Mouse (Mus musculus): Measurements from ENCODE around the gene Lhx5. TPM values are rescaled to one million over a fixed set of nuclear protein-coding genes. Genes with fewer than 3 reads are reported as not detected.

The Lhx5 gene
- total RNA-seq, 1 experiment from 2014 or later, result not detected

DNA sequence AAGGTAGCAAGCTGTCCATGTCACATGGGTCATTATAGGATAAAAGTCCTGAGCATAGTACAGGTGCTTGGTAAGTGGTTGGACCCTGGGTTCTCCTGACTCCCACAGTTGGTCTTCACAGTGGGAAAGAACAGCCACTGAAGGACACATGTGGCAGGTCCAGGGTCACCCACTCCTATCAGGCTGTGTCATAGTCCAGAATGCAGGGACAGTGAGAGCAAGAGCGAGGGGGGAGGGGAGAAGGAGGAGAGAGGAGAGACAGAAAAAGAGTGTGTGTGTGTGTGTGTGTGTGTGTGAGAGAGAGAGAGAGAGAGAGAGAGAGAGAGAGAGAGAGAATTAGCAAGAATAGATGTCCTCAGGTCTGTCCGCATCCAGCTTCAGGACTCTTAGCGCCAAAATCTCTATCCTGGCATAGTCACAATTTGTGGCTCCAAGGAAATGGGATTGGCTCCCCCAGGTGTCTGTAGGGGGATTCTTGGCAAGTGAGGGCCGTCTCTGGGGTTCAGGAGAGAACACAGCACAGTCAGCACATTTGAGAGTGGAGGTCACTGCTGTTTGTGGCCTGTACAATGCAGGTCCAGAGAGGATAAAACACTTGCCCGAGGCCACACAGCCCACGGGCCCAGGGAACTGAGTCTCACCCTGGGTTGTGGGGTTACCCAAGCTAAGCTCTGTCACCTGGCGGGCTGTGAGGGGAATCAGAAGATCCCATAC, 25.5 kb downstream of the Lhx5 start:
- ATAC-seq (ENCODE audit: extremely low read depth, insufficient number of reproducible peaks, low FRiP score, poor library complexity, severe bottlenecking), result no peak

DNA sequence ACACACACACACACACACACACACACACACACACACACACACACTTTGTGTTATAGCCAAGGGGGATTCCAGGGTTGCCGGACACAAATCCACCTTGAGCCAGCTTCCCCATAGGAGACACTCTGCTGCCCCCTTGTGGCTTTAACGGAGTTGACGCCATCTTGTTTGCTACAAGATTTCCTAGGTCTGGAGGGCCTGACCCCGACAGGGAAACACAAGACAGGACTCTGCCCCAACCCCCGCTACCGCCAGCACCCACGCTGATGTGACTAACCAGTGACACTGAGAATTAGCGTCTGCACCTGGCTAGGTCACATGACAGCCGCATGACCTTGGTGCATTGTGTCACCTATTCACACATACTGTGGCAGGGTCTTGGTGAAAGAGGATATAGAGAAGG, 26.1 kb downstream of the Lhx5 start:
- no peak for ATAC-seq (ENCODE audit: extremely low read depth, insufficient number of reproducible peaks, low FRiP score, poor library complexity, severe bottlenecking)

DNA sequence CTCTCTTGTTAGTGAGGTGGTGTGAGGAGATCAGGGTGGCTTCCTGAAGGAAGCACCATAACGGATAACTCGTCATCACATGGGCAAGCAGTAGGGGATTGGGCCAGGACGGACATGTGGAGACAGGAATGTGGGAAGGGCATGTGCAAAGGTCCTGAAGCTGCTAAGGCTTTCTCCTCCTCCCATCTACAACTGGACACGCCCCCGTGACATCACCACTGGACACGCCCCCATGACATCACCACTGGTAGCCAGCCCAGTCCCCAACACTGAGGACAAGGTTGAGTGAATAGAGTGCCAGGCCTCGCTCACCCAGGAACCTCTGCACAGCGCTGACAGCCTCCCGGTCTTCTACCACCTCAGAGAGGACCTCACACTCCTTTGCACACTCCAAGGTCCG, 27.6 kb downstream of the Lhx5 start:
- no peak for ATAC-seq (ENCODE audit: extremely low read depth, insufficient number of reproducible peaks, low FRiP score, poor library complexity, severe bottlenecking)

DNA sequence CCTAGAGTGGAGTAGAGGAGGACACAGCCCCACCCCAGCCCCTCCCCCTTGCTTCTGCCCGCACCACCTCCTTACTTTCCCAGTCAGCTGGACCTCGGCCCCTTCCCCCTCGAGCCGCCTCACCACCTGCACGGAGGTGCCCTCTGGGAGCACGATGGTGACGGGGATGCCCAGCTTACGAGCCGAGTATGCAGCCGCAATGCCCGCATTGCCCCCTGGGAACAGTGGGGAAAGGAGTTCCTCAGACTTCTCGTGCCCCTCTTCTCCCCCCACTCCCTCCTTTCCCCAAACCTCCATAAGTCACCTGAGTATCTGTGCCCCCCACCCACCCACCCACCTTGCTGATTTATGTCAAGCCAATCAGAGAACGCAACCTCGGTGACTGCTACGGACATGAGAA, 30.4 kb downstream of the Lhx5 start:
- no peak for ATAC-seq (ENCODE audit: extremely low read depth, insufficient number of reproducible peaks, low FRiP score, poor library complexity, severe bottlenecking)

DNA sequence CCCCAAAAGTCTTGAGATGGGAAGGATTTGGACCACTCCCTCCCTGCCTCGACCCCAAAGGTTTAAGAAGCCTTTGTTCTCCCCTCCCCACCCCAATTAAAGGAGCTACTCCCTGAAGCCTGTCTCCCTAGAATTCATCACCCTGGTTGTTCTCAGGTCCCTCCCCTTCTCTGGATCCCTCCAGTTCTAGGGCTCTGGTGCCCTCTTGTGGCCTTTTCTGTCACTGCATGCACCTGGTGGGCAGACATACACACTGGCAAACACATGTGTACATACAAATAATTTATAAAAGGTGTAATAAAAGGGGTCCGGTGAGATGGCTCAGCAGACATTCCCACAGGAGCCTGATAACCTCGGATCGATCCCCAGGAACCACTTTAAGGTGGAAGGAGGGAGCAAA, 32.8 kb downstream of the Lhx5 start:
- no peak for ATAC-seq (ENCODE audit: extremely low read depth, insufficient number of reproducible peaks, low FRiP score, poor library complexity, severe bottlenecking)

DNA sequence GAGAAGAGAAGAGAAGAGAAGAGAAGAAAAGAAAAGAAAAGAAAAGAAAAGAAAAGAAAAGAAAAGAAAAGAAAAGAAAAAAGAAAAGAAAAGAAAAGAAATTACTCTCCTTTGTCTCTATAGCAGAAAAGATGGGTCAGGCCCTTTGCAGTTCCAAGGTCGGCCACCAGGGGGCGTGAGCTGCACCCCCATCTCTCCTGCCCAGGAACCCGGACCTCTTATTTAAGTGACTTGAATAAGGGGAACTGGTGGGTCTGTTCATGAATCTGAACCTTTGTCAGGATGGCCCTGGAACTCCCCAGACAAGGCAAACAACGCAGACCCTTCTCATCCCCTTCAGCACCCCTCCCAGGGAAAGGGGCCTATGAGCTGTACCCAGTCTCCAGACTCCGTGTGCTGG, 33.6 kb downstream of the Lhx5 start:
- ATAC-seq (ENCODE audit: extremely low read depth, insufficient number of reproducible peaks, low FRiP score, poor library complexity, severe bottlenecking), result no peak

- no peak for ATAC-seq (ENCODE audit: extremely low read depth, insufficient number of reproducible peaks, low FRiP score, poor library complexity, severe bottlenecking)
Measured at GRCm38 (mm10) chr5:120465860-120466259, 34.4 kb downstream of the Lhx5 start.

GRCm38 (mm10) chr5:120467026-120467425, 35.5 kb downstream of the Lhx5 start:
- ATAC-seq (ENCODE audit: extremely low read depth, insufficient number of reproducible peaks, low FRiP score, poor library complexity, severe bottlenecking), result no peak

- ATAC-seq (ENCODE audit: extremely low read depth, insufficient number of reproducible peaks, low FRiP score, poor library complexity, severe bottlenecking), result no peak
Measured at GRCm38 (mm10) chr5:120468336-120468735, 36.8 kb downstream of the Lhx5 start.

DNA sequence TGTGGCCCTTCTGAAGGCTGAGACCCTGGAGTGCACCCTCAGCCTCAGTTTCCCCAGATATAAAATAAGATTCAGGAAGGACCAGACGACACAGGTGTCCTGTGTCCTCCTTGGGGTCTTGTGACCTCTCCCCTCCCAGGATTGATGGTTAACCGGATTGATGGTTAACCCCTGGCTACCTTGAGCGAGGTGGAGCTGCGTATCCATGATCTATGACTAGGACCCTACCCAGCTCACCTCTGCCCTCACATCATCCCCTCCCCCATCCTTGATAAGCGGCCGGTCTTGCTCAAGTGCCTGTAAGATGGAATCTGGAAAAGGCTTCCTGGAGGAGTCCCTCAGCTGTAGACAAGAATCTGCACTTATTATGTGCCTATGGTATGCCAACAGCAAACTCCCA, 37.3 kb downstream of the Lhx5 start:
- no peak for ATAC-seq (ENCODE audit: extremely low read depth, insufficient number of reproducible peaks, low FRiP score, poor library complexity, severe bottlenecking)

GRCm38 (mm10) chr5:120471538-120471937, 40.0 kb downstream of the Lhx5 start:
- no peak for ATAC-seq (ENCODE audit: extremely low read depth, insufficient number of reproducible peaks, low FRiP score, poor library complexity, severe bottlenecking)

DNA sequence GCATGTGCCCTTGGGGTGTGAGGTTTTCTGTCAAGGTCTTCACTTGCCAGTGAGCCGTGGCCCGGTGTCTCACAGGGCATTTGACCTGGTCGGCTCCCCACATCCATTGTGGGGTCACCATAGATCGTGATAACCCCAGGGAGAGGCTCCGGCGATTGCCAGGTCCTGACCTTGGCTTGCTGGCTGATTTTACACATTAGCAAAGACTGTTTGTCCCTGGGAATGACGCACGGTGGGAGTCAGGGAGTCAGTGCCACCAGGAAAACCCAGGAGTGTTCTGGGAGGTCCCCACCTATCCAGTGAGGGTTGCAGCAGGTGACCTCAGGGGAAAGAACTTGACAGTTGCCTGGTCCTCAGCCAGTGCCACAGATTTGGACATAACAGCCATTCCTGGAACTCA, 41.3 kb downstream of the Lhx5 start, which contains the start of gene Sdsl:
TSS of gene Sdsl (minus strand) at position 41 of the 400 bp plus-strand sequence.
- no peak for ATAC-seq (ENCODE audit: extremely low read depth, insufficient number of reproducible peaks, low FRiP score, poor library complexity, severe bottlenecking)

GRCm38 (mm10) chr5:120473361-120473760, 41.9 kb downstream of the Lhx5 start:
- no peak for ATAC-seq (ENCODE audit: extremely low read depth, insufficient number of reproducible peaks, low FRiP score, poor library complexity, severe bottlenecking)

DNA sequence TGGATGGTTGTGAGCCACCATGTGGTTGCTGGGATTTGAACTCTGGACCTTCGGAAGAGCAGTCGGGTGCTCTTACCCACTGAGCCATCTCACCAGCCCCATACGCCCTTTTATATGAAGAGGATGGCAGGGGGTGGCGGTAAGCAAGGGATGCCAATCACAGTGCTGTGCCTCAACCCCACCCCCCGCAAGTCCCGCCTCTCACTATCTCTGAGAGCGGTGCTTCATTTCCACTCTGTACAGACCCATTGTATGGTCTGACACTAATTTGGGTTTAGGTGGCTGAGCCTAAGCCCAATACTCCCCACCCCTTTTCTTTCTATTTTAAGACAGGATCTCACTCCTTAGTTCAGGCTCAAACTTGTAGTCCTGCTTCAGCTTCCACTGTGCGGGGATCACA, 44.4 kb downstream of the Lhx5 start:
- no peak for ATAC-seq (ENCODE audit: extremely low read depth, insufficient number of reproducible peaks, low FRiP score, poor library complexity, severe bottlenecking)

DNA sequence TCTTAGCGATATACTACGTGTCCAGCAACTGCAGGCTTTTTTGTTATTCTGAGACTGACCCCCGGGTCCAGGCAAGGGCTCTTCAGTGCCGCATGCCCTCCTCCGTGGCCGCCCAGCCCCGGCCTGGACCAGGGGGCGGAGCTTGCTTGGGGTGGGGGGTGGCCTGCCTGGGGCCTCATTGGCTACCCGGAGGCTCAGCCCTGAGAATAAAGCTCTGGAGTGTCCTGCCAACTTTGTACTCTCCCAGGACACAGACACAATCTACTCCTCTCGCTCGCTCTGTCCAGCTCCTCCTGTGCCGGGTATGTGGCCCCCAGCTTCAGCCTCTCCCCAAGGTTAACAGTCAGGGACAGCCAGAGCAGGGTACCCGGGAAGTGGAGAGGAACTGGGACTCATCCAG, 44.8 kb downstream of the Lhx5 start, which contains the start of gene Sds:
TSS of gene Sds (plus strand) at position 231 of the 400 bp plus-strand sequence.
- ATAC-seq (ENCODE audit: extremely low read depth, insufficient number of reproducible peaks, low FRiP score, poor library complexity, severe bottlenecking), result no peak

- no peak for ATAC-seq (ENCODE audit: extremely low read depth, insufficient number of reproducible peaks, low FRiP score, poor library complexity, severe bottlenecking)
Measured at GRCm38 (mm10) chr5:120477993-120478392, 46.5 kb downstream of the Lhx5 start.

DNA sequence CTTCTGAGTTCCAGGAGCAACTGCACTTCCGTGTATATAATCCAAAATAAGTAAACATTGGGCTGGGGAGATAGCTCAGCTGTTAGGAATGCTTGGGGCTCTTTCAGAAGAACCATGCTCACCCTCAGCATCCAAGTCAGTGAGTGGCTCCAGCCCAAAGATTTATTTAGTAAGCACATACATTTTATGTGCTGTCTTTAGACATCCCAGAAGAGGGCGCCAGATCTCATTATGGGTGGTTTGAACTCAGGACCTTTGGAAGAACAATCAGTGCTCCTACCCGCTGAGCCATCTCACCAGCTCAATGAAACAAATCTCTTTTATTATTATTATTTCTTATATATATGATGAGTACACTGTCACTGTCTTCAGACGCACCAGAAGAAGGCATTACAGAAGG, 48.0 kb downstream of the Lhx5 start:
- ATAC-seq (ENCODE audit: extremely low read depth, insufficient number of reproducible peaks, low FRiP score, poor library complexity, severe bottlenecking), result no peak

DNA sequence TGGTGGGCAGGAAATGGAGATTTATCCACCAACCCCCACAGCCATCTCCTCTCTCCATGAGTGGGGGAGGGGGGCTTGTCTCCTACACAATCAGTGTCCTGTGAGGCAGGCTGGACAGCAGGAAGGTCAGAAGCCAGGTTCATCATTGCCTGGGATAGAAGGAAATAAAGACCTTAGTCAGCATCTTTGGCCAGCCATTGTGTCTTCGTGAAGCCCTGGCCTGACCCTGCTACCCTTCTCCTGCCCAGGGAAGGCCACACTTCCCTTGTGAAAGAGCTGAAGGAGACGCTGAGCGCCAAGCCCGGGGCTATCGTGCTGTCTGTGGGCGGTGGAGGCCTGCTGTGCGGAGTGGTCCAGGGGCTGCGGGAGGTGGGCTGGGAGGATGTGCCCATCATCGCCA, 49.7 kb downstream of the Lhx5 start:
- no peak for ATAC-seq (ENCODE audit: extremely low read depth, insufficient number of reproducible peaks, low FRiP score, poor library complexity, severe bottlenecking)

DNA sequence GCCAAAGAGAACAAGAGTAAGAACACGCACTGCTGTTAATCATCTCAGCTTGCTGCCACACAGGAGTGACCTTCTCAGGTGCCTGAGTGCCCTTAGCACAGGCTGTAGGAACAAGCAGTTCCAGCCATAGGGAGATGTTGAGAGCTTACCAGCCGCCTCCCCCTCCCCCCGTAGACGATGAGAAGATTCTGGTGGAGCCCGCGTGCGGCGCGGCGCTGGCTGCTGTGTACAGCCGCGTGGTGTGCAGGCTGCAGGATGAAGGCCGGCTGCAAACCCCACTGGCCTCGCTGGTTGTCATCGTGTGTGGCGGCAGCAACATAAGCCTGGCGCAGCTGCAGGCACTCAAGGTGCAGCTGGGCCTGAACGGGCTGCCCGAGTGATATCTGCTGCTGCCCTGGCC, 51.9 kb downstream of the Lhx5 start:
- no peak for ATAC-seq (ENCODE audit: extremely low read depth, insufficient number of reproducible peaks, low FRiP score, poor library complexity, severe bottlenecking)

DNA sequence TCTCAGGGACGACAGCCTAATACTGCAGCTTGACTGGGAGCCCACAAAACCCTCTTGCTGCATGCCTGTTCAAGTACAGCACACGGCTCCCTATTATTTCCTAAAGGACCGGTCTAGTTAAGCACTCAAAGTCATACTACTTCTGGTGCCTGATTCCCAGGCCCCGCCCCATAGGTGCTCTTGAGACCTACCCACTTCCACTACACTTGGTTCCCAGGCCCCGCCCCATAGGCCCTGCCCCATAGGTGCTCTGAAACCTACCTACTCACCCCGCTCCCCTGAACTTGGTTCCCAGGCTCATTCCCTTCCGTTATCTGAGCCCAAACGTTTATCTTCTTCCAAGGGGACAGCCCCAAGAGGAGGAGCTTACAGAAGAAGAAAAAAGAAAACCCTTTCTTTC, 56.3 kb downstream of the Lhx5 start:
- ATAC-seq (ENCODE audit: extremely low read depth, insufficient number of reproducible peaks, low FRiP score, poor library complexity, severe bottlenecking), result no peak

DNA sequence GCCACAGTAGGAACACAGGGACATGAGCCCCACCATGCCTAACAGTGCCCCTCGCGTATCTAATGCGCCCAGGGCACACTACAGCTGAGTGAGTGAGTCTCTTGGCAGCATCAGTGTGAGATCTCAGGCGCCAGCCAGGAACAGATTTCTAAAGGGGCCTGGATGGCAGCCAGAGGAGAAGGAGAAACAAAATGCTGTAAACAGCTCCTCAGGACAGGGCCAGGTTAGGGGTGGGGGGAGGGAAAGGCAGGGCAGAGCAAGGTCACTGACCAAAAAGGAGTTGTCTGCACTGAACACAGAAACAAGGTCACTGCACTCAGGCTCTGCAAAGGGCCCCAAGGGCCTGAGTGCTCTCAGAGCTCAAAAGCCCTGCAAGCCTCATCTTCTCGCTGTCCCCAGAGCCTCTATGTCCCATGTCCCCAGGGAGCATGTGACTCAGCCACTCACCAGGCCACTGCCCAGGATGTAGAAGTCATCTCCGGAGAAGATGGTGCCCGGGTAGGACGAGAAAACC, 59.2 kb downstream of the Lhx5 start:
- ATAC-seq (ENCODE audit: extremely low read depth, insufficient number of reproducible peaks, low FRiP score, poor library complexity, severe bottlenecking), result no peak
